Mouse (Mus musculus): ENCODE data around the gene Dok5. TPM values are rescaled to one million over a fixed set of nuclear protein-coding genes. Genes with fewer than 3 reads are reported as not detected.

Gene Dok5
- total RNA-seq, 2 experiments from 2014 or later: 50.9 to 51.1 TPM

GRCm38 (mm10) chr2:170775577-170775976, 44.0 kb downstream of the Dok5 start:
- intact Hi-C loops (cut with DNase I): no loop called here
- no peak for DNase-seq (ENCODE audit: low spot score in 2 of 2)

- peak in 1 of 2 experiments; percentile 20 for DNase-seq (ENCODE audit: low spot score in 2 of 2)
- intact Hi-C loops (cut with DNase I): no loop called here
Observed at GRCm38 (mm10) chr2:170776107-170776506, 44.5 kb downstream of the Dok5 start.

- intact Hi-C loops (cut with DNase I): no loop called here
- peak in 1 of 2 experiments; percentile 37 for DNase-seq (ENCODE audit: low spot score in 2 of 2)
Observed at GRCm38 (mm10) chr2:170777572-170777971, 46.0 kb downstream of the Dok5 start.

- intact Hi-C loops (cut with DNase I): no loop called here
- DNase-seq (ENCODE audit: low spot score in 2 of 2): no peak
Observed at GRCm38 (mm10) chr2:170780010-170780750, 48.6 kb downstream of the Dok5 start.

- intact Hi-C loops (cut with DNase I): no loop called here
- DNase-seq (ENCODE audit: low spot score in 2 of 2): no peak
Observed at GRCm38 (mm10) chr2:170788101-170788500, 56.5 kb downstream of the Dok5 start.

- peak in 1 of 2 experiments; percentile 33 for DNase-seq (ENCODE audit: low spot score in 2 of 2)
- intact Hi-C loops (cut with DNase I): no loop called here
Observed at GRCm38 (mm10) chr2:170791332-170792017, 59.9 kb downstream of the Dok5 start.

- intact Hi-C loops (cut with DNase I): no loop called here
- DNase-seq (ENCODE audit: low spot score in 2 of 2): no peak
Observed at GRCm38 (mm10) chr2:170795242-170795641, 63.6 kb downstream of the Dok5 start.

- intact Hi-C loops (cut with DNase I): no loop called here
- DNase-seq (ENCODE audit: low spot score in 2 of 2): no peak
Observed at GRCm38 (mm10) chr2:170802984-170803383, 71.4 kb downstream of the Dok5 start.

GRCm38 (mm10) chr2:170807555-170808258, 76.1 kb downstream of the Dok5 start:
- intact Hi-C loops (cut with DNase I): no loop called here
- DNase-seq (ENCODE audit: low spot score in 2 of 2): no peak

- intact Hi-C loops (cut with DNase I): no loop called here
- DNase-seq (ENCODE audit: low spot score in 2 of 2): no peak
Observed at GRCm38 (mm10) chr2:170808259-170808789, 76.7 kb downstream of the Dok5 start.

GRCm38 (mm10) chr2:170811356-170811755, 79.7 kb downstream of the Dok5 start:
- intact Hi-C loops (cut with DNase I): no loop called here
- DNase-seq (ENCODE audit: low spot score in 2 of 2): peak; percentile 51 to 71

GRCm38 (mm10) chr2:170816302-170816701, 84.7 kb downstream of the Dok5 start:
- no peak for DNase-seq (ENCODE audit: low spot score in 2 of 2)
- intact Hi-C loops (cut with DNase I): no loop called here

- intact Hi-C loops (cut with DNase I): no loop called here
- DNase-seq (ENCODE audit: low spot score in 2 of 2): no peak
Observed at GRCm38 (mm10) chr2:170817112-170817703, 85.6 kb downstream of the Dok5 start.

- DNase-seq (ENCODE audit: low spot score in 2 of 2): no peak
- intact Hi-C loops (cut with DNase I): no loop called here
Observed at GRCm38 (mm10) chr2:170826821-170827441, 95.3 kb downstream of the Dok5 start.

GRCm38 (mm10) chr2:170828757-170829156, 97.2 kb downstream of the Dok5 start:
- DNase-seq (ENCODE audit: low spot score in 2 of 2): no peak
- intact Hi-C loops (cut with DNase I): no loop called here

- no peak for DNase-seq (ENCODE audit: low spot score in 2 of 2)
- intact Hi-C loops (cut with DNase I): no loop called here
Observed at GRCm38 (mm10) chr2:170829191-170829611, 97.6 kb downstream of the Dok5 start.

- peak; percentile 25 to 59 for DNase-seq (ENCODE audit: low spot score in 2 of 2)
- intact Hi-C loops (cut with DNase I): no loop called here
Observed at GRCm38 (mm10) chr2:170829988-170830387, 98.4 kb downstream of the Dok5 start.

- intact Hi-C loops (cut with DNase I): no loop called here
- no peak for DNase-seq (ENCODE audit: low spot score in 2 of 2)
Observed at GRCm38 (mm10) chr2:170836862-170837261, 105.3 kb downstream of the Dok5 start.

- intact Hi-C loops (cut with DNase I): no loop called here
- DNase-seq (ENCODE audit: low spot score in 2 of 2): no peak
Observed at GRCm38 (mm10) chr2:170837363-170837762, 105.8 kb downstream of the Dok5 start.

Data from left cerebral cortex, postnatal 14 days (tissue).